Mouse (Mus musculus): ENCODE results near the gene Epb41. TPM values are rescaled to one million over a fixed set of nuclear protein-coding genes. Genes with fewer than 3 reads are reported as not detected.
A peak's percentile ranks its signal among the peaks of the same experiment; 100 is the strongest.

Epb41 gene
- polyA plus RNA-seq, 1 experiment = 21.6 TPM

DNA sequence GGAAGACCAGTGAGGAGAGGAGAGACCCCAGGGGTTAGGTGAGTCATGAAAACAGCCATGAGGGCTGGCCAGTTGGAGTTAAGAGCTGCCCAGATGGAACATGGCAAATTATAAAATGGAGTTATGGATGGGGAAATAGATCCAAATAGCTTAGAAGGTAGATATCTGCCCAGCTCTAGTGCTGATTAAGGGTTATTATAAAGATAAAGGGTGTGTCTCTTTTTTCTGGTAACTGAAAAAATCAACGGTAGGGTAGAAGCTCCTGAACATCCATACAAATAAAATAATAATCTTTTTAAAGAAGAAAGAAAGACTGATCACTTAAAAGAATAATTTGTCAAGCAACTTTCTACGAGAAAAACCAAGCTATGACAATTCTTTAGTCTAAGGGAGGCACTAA lies 49.9 kb downstream of the Epb41 start:
- 55% methylated on average over 2 of the region's 2 CpGs for WGBS
- DNase-seq (ENCODE audit: low read depth, low spot score) = no peak

DNA sequence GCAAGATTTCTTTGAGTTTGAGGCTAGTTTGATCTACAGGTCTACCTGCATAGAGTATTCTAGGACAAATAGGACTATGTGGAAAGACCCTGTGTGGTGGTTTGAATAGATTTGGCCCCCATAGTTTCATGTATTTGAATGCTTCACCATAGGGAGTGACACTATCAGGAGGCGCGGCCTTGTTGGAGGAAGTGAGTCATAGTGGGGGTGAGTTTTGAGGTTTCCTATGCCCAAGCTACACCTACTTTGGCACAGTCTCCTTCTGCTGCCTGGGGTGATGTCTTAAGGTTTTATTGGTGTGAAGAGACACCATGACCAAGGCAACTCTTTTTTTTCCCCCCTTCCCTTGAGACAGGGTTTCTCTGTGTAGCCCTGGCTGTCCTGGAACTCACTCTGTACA lies 51.3 kb downstream of the Epb41 start:
- DNase-seq (ENCODE audit: low read depth, low spot score) = no peak
- 96% methylated on average over 2 of the region's 2 CpGs for WGBS

GRCm38 (mm10) chr4:132022639-132023038 lies 52.5 kb downstream of the Epb41 start:
- no peak for DNase-seq (ENCODE audit: low read depth, low spot score)
- 96% methylated on average over 4 of the region's 4 CpGs for WGBS

DNA sequence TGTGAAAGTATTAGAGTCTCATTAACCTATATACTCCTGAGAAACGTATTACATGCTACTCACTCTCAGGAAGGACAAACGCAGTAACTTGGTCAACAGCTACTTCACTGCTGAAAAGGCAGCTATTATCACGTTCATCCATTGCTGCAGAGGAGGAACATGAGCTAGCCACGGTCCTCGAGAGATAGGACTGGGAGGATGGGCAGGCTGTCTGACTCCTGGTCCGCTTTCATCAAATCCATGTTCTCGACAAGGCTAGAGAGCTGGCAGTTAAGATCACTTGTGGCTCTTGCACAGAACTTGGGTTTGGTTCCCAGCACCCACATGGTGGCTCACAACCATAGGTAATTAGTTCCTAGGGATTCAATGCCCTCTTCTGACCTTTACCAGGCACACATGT lies 53.2 kb downstream of the Epb41 start:
- 96% methylated on average over 7 of the region's 7 CpGs for WGBS
- no peak for DNase-seq (ENCODE audit: low read depth, low spot score)

- WGBS = 58% methylated on average over 4 of the region's 4 CpGs
- no peak for DNase-seq (ENCODE audit: low read depth, low spot score)
These were observed 56.6 kb downstream of the Epb41 start for GRCm38 (mm10) chr4:132018547-132018946.

DNA sequence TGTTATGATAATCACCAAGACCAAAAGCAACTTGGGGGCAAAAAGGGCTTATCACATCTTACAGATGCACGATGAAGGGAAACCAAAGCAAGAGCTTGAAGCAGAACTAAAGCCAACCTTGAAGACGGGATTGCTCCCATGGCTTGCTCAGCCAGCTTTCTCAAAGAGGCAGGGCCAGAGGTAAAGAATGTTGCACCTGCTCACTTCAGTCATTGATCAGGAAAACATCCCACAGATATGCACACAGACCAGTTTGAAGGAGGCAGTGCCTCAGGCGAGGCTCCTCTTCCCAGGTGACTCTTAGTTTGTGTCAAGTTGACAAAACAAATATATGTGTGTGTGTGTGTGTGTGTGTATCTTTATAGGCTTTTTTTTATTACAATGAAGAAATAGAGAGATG lies 59.7 kb downstream of the Epb41 start:
- WGBS = 73% methylated on average over 3 of the region's 3 CpGs
- DNase-seq (ENCODE audit: low read depth, low spot score) = no peak

DNA sequence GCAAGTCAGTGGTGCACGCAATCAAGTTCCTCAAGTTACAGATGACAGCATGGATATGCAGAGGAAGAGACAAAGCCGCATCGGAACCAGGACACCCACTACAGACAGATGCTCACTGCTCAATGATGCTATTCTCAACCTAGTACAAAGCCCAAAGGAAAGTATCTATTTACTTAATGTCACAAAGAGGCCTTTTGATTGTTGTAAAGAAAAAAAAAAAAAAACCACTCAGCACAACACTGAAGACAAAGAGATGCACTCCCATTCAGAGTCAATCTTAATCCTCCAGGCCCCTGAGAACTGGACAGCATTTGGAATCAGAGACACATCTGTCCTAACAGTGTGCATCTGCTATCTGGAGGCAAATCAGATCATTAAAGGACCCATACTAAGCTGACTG lies 63.5 kb downstream of the Epb41 start:
- 94% methylated on average over 3 of the region's 3 CpGs for WGBS
- DNase-seq (ENCODE audit: low read depth, low spot score) = no peak

DNA sequence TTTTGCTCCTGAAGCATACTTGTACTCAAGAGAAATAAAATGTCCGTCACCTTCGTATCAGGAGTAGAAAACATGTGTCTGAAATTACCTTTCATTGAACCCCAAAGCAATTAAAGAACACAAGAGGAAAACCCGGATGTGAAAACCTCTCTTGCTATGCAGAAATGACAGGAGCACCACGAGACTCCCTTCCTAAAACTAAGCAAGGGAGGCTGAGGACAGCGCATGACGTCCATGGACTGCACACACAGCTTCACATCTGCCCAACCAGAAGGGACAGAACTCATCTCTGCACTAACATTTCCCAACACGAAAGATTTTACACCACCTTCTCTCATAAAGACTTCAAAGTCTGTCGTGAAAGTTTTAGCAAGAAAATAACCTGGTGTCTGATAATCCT lies 64.7 kb downstream of the Epb41 start:
- no peak for DNase-seq (ENCODE audit: low read depth, low spot score)
- 73% methylated on average over 8 of the region's 8 CpGs for WGBS

- no peak for DNase-seq (ENCODE audit: low read depth, low spot score)
- 82% methylated on average over 5 of the region's 5 CpGs for WGBS
These were observed 66.9 kb downstream of the Epb41 start for GRCm38 (mm10) chr4:132008191-132008590.

DNA sequence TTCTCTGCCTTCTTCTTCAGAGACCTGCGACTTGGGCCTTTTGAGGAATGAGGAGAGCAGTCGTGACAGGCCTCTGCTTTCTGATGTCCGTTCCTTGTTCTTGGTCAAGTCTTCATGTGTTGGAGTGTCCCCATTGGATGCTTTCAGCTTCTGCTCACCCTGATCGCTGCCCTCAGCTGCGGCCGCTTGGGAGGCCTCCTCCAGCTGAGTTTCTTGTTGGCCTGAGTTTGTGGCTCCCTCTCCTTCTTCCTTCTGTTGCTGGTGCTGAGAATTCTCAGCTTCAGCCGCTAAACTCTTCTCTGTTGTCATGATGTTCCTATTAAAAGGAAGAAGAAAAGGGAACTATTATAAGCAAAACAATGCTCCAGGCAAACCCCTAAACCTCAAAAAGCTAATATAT lies 68.0 kb downstream of the Epb41 start:
- DNase-seq (ENCODE audit: low read depth, low spot score) = no peak
- WGBS = 87% methylated on average over 7 of the region's 7 CpGs

- whole genome bisulfite sequencing = 95% methylated on average over 7 of the region's 7 CpGs
These were observed 76.5 kb downstream of the Epb41 start for GRCm38 (mm10) chr4:131998641-131999040.

GRCm38 (mm10) chr4:131997476-131997875 lies 77.6 kb downstream of the Epb41 start:
- DNase-seq (ENCODE audit: low read depth, low spot score) = no peak
- WGBS = 78% methylated on average over 5 of the region's 5 CpGs

More at GRCm38 (mm10) chr4:131998641-131999040, 76.5 kb downstream of the Epb41 start:
- DNase-seq (ENCODE audit: low read depth, low spot score) = no peak

GRCm38 (mm10) chr4:131996985-131997384 lies 78.1 kb downstream of the Epb41 start:
- 71% methylated on average over 5 of the region's 5 CpGs for WGBS

GRCm38 (mm10) chr4:131993792-131994191 lies 81.3 kb downstream of the Epb41 start:
- 69% methylated on average over 3 of the region's 3 CpGs for WGBS
- no peak for DNase-seq (ENCODE audit: low read depth, low spot score)

More at GRCm38 (mm10) chr4:131996985-131997384, 78.1 kb downstream of the Epb41 start:
- DNase-seq (ENCODE audit: low read depth, low spot score) = no peak

- no peak for DNase-seq (ENCODE audit: low read depth, low spot score)
- WGBS = 75% methylated on average over 4 of the region's 4 CpGs
These were observed 92.1 kb downstream of the Epb41 start for GRCm38 (mm10) chr4:131982881-131983538.

DNA sequence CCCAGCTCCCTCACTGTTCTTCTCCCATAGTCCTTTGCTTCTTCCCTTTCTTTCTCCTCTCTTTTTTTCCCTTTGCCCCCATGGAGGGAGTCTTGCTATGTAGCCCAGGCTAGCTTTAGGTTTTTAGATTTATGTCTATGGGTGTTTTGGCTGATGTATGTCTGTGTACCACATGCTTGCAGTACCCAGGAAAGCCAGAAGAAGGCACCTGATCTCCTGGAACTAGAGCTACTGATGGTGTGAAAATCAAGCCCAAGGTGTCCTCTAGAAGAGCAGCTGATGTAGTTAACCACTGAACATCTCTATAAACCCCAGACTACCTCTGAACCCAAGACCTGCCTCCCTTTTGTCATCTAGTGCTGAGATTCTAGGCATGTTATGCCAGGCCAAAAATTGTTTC lies 93.4 kb downstream of the Epb41 start:
- DNase-seq (ENCODE audit: low read depth, low spot score) = no peak

GRCm38 (mm10) chr4:131977201-131977600 lies 97.9 kb downstream of the Epb41 start:
- peak; percentile 42 for DNase-seq (ENCODE audit: low read depth, low spot score)
- WGBS = 14% methylated on average over 4 of the region's 4 CpGs

- 79% methylated on average over 7 of the region's 7 CpGs for WGBS
- DNase-seq (ENCODE audit: low read depth, low spot score) = no peak
These were observed 104.8 kb downstream of the Epb41 start for GRCm38 (mm10) chr4:131970244-131970853.

- 88% methylated on average over 2 of the region's 2 CpGs for WGBS
- no peak for DNase-seq (ENCODE audit: low read depth, low spot score)
These were observed 106.2 kb downstream of the Epb41 start for GRCm38 (mm10) chr4:131968873-131969272.

DNA sequence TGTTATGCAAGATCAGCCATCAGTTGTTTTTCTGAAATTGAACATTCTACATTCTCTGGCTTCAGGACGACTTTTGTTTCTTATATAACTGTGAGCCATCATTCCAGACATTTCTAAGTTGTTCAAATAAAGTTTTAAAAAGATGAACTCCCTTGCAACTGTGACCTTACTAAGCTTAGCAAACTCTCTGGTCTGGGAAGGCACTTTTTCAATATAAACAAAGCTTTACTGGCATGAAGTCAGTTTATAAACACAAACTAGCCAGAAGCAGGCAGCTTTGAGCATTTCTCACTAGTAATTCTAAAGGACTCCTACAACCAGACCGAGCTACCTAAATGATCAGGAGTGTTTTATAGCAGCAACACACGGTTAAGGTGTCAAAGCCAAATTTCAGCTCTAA lies 118.0 kb downstream of the Epb41 start:
- WGBS = 51% methylated on average over 3 of the region's 3 CpGs
- no peak for DNase-seq (ENCODE audit: low read depth, low spot score)

DNA sequence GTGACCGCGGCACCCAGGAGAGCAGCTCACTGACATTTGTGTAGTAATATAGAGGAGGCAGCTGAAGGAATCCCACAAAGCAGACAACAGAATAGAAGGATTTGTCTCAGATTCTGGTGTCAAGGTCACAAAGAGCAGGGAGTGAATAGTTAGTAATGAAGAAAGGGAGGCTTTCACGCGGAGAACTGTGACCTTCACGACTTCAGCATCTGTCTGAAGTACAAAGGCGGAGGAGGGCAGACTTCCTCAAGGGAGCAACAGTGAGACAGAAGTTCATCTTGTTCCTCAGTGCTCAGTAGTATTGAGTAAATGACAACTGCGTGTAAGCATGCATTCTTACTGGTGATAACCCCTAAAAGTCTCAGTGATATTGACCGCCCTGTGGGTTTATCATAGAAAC lies 124.5 kb downstream of the Epb41 start:
- no peak for DNase-seq (ENCODE audit: low read depth, low spot score)
- 83% methylated on average over 8 of the region's 8 CpGs for whole genome bisulfite sequencing

- DNase-seq (ENCODE audit: low read depth, low spot score) = no peak
- 75% methylated on average over 5 of the region's 5 CpGs for WGBS
These were observed 125.2 kb downstream of the Epb41 start for GRCm38 (mm10) chr4:131949903-131950302.
